Mouse (Mus musculus): Measurements from ENCODE around the gene Glt6d1. TPM values are rescaled to one million over a fixed set of nuclear protein-coding genes. Genes with fewer than 3 reads are reported as not detected.
A peak's percentile ranks its signal among the peaks of the same experiment; 100 is the strongest.

Gene Glt6d1
- total RNA-seq, 1 experiment from 2014 or later, result not detected

GRCm38 (mm10) chr2:25797635-25798034 is 18.0 kb downstream of the Glt6d1 start:
- DNase-seq, result no peak

- no peak for DNase-seq
These were observed 26.6 kb downstream of the Glt6d1 start for GRCm38 (mm10) chr2:25789092-25789491.

DNA sequence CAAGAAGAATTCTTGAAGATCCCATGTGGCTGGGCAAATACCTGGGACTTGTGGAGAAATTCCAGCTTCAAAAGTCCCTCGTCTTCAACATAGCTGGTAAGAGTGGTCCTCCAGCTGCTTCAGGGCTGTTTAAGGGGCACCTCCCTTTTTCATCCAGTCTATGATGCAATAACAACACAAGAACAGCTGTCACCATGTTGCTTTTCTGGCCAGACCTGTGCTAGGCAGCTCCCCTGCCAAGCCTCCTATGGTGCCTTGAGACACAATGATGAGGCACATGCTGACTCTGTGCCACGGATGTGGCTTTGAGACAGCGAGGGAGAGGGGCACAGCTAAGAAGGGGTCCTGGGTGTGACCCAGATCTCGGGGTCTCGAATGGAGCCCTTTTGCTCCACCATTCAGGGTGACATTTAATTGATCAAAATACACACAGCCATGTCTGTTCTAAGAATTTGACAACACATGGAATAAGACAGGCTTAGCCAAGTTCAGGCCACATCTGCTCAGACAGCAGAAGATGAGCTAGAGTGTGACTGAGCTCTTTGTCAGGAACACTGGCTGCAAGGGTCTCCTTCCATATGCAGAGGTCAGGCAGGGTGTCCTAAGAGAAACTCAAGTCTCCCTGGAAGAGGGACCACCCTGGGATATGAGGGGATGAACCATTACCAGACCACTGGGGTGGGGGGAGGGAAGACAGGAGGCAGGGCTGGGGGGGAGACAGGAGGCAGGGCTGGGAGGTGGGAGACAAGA is 29.9 kb downstream of the Glt6d1 start:
- no peak for DNase-seq

DNA sequence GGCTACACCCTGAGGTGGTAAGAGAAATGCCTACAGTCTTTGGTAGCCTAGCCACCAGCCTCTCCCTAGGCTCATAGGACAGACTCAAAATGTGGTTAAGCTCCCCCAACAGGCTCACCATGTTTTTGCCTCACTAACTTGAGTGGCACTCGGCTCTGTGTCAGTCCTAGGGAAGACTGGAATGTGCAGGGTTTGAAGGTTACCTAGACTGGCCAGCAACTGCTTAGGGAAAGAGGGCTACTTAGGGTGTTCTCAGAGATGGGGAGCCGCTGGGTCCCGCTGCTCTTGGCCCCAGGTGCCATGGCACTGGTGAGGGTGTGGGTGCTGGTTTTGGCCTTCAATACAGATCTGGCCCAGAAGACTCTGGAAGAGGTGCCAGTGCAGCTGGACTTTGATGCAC is 33.7 kb downstream of the Glt6d1 start, which contains the start of gene Gm13539:
Gene Gm13539 (plus strand): TSS at position 301 of the 400 bp plus-strand sequence.
- DNase-seq, result no peak

- DNase-seq, result no peak
These were observed 34.7 kb downstream of the Glt6d1 start for GRCm38 (mm10) chr2:25780921-25781320.

- no peak for DNase-seq
These were observed 36.6 kb downstream of the Glt6d1 start for GRCm38 (mm10) chr2:25779076-25779475.

DNA sequence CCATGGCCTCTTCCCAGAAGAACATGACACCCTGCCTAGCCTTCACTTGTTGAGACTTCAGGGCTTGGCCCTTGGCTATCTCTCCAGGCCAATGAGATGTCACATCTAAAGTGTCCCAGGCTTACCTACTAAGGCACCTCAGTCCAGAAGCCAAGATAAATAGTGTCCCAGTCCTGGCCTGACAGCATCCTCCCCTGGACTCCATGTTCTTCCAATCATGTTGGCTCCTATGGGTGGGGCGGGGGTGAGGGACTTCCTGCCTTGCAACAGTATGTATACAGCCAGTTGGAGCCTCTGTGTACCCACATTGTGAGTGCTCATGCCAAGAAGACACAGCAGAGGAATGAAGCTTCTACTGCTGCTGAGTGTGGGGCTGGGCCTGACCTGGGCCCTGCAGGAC is 38.9 kb downstream of the Glt6d1 start, which contains the start of gene Lcn11:
Gene Lcn11 (plus strand): TSS at position 301 of the 400 bp plus-strand sequence.
- no peak for DNase-seq

GRCm38 (mm10) chr2:25775991-25776390 is 39.7 kb downstream of the Glt6d1 start:
- DNase-seq, result peak; percentile 49

- DNase-seq, result no peak
These were observed 41.0 kb downstream of the Glt6d1 start for GRCm38 (mm10) chr2:25774640-25775039.

DNA sequence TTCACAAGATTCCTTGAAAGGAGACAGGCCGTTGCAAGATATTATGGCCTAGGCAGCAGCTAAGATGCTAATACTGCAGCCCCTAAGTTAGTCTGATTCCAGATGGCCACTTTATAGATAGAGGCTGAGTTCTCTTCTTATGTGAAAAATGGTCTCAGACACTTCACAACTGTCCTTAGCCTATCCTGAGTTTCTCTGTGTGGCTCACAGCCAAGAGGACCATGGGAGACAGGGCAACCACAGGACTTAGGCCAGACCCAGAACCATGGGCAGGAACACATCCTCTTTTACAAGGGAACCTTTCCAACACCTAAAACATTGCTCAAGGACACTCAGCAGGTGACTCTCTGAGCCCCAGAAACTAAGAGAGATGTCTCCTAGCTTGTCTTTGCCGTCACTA is 42.1 kb downstream of the Glt6d1 start:
- no peak for DNase-seq

- no peak for DNase-seq
These were observed 47.9 kb downstream of the Glt6d1 start for GRCm38 (mm10) chr2:25767764-25768163.

DNA sequence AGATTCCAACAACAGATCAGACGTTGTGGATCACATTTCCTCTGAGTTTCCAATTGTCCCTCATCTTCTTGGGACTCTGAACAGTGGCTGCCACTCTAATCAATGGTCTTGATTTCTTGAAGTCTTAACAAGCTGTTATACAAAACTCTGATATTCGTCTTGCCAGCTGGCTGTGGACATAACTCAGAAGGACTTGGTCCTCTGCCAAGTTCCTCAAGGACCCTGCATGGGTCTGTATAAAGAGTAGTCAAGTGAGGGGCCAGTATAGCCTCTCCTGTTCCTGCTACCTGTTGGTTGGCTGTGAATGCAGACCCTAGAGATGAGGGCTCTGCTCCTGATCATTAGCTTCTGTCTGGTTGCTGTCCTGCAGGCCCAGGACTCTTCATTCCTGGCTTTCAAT is 50.4 kb downstream of the Glt6d1 start, which contains the start of gene Lcn3:
Gene Lcn3 (plus strand): TSS at position 301 of the 400 bp plus-strand sequence.
- no peak for DNase-seq

DNA sequence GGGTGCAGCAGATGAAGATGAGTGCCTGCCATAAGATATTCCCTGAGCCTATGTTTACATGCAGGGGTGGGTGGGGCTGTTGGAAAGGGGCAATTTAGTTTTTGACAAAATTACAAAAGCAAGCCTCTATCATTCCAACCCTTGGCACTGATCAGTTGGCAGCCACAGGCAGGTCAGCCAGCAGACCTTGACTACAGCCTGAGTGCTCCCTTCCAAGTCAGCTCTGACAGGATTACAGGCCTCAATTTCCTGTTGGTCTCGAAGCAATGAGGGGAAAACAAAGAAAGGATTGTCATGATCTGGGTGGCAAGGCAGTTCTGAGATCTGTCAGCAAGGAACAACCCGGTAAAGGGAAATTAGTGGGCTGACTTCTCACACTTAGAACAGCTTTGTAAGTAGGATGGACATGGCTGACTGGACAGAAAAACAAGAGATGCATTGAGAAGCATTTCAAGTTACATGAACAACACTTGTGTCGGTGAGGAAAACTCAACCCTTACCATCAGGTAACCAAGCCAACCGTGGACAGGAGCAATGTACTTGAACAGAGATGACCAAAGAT is 57.5 kb downstream of the Glt6d1 start:
- no peak for DNase-seq

DNA sequence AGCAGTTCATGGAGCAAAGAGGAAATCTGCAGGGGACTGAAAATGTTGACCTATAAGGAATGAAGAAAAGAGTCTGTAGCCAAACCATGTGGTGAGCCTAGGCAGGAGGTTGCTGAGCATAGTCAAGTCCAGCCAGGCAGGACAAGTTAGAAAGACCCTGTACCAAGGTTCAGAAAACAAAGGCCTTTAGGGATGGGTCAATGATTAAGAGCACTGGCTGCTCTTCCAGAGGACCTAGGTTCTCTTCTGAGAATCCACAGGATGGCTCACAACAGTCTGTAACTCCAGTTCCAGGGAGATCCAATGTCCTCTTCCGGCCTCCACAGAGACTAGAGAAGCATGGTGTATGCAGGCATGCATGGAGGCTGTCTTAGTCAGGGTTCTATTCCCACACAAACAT is 61.4 kb downstream of the Glt6d1 start:
- no peak for DNase-seq

Other genes with a start within 250 kb of the Glt6d1 start
- gene Mamdc4, start 241.0 kb downstream of the Glt6d1 start, total RNA-seq (2021), result 4.7 and 5.0 TPM in 2 replicates
- gene Phpt1, start 240.6 kb downstream of the Glt6d1 start, total RNA-seq (2021), result 56.6 and 58.1 TPM in 2 replicates
- gene Ajm1, start 234.1 kb downstream of the Glt6d1 start, total RNA-seq (2021), result 2.1 and 3.0 TPM in 2 replicates
- 72.7 and 87.8 TPM in 2 replicates for gene Rabl6, start 207.3 kb downstream of the Glt6d1 start, total RNA-seq (2021)
- not detected in 2 replicates for gene Ccdc183, start 198.2 kb downstream of the Glt6d1 start, total RNA-seq (2021)
- 30.5 and 33.1 TPM in 2 replicates for gene Tmem141, start 193.8 kb downstream of the Glt6d1 start, total RNA-seq (2021)
- 7.0 and 9.7 TPM in 2 replicates for gene Fcna, start 187.8 kb downstream of the Glt6d1 start, total RNA-seq (2021)
- not detected in 2 replicates for gene Lcn8, start 162.7 kb downstream of the Glt6d1 start, total RNA-seq (2021)
- gene Lcn5, start 157.9 kb downstream of the Glt6d1 start, total RNA-seq (2021), result not detected in 2 replicates
- not detected in 2 replicates for gene Lcn6, start 139.1 kb downstream of the Glt6d1 start, total RNA-seq (2021)
- not detected in 2 replicates for gene Lcn10, start 133.1 kb downstream of the Glt6d1 start, total RNA-seq (2021)
- gene Obp2a, start 115.8 kb downstream of the Glt6d1 start, total RNA-seq (2021), result 4.7 and 4.8 TPM in 2 replicates
- 40.2 and 49.1 TPM in 2 replicates for gene Bmyc, start 109.1 kb downstream of the Glt6d1 start, total RNA-seq (2021)
- gene Obp2b, start 78.8 kb downstream of the Glt6d1 start, total RNA-seq (2021), result not detected in 2 replicates
- not detected in 2 replicates for gene Lcn3, start 50.3 kb downstream of the Glt6d1 start, total RNA-seq (2021)
- gene Lcn11, start 38.8 kb downstream of the Glt6d1 start, total RNA-seq (2021), result not detected in 2 replicates
- not detected in 2 replicates for gene Gm13539, start 33.6 kb downstream of the Glt6d1 start, total RNA-seq (2021)
- not detected in 2 replicates for gene Lcn9, start 7.3 kb upstream of the Glt6d1 start, total RNA-seq (2021)
- gene Sohlh1, start 31.4 kb upstream of the Glt6d1 start, total RNA-seq (2021), result not detected in 2 replicates
- gene Kcnt1, start 47.9 kb upstream of the Glt6d1 start, total RNA-seq (2021), result 4.9 and 6.4 TPM in 2 replicates
- gene Camsap1, start 167.4 kb upstream of the Glt6d1 start, total RNA-seq (2021), result 25.9 and 32.1 TPM in 2 replicates
- gene Ubac1, start 205.9 kb upstream of the Glt6d1 start, total RNA-seq (2021), result 53.0 and 58.0 TPM in 2 replicates